Mouse (Mus musculus) midbrain, embryonic 10.5 days (tissue): Measurements from ENCODE around the gene Rad50. TPM values are rescaled to one million over a fixed set of nuclear protein-coding genes. Genes with fewer than 3 reads are reported as not detected.

Source experiments
- DNase-seq: peaks from one replicate; pipeline ENCODE4 v3.0.0-alpha.2; 2017; ENCODE audit warnings: low spot score
- H3K27ac ChIP-seq: fragments of 300-500 bp; sonication (generic); replicated peaks from 2 replicates; pipeline ENCODE4 v1.5.1; 2016; ENCODE audit warnings: mild to moderate bottlenecking
- H3K27me3 ChIP-seq: fragments of 300-500 bp; sonication (generic); 2 replicates; pipeline ENCODE4 v1.6.1; 2016; ENCODE audit warnings: low read depth, mild to moderate bottlenecking; ENCODE audit not compliant: poor library complexity, severe bottlenecking
- H3K36me3 ChIP-seq: fragments of 300-500 bp; sonication (generic); 2 replicates; pipeline ENCODE4 v1.6.1; 2016; ENCODE audit warnings: mild to moderate bottlenecking, moderate library complexity
- H3K4me1 ChIP-seq: fragments of 300-500 bp; sonication (generic); 2 replicates; pipeline ENCODE4 v1.6.1; 2016
- H3K4me3 ChIP-seq: fragments of 300-500 bp; sonication (generic); 2 replicates; pipeline ENCODE4 v1.5.1; 2016; ENCODE audit warnings: mild to moderate bottlenecking, moderate library complexity
- H3K9me3 ChIP-seq: fragments of 300-500 bp; sonication (generic); replicated peaks from 2 replicates; pipeline ENCODE4 v1.6.1; 2016; ENCODE audit warnings: mild to moderate bottlenecking
- WGBS: fragments of 180-500 bp; shearing (Covaris S2); methylation state at CpG from one replicate; pipeline ENCODE4 v1.1.7; 2016; 5-methylcytosine and 5-hydroxymethylcytosine counted together
- polyA plus RNA-seq: library from polyadenylated mRNA; unstranded; fragments of >200 nt; fragmentation: Nextera tagmentation; extraction: Ambion mirVana; gene quantifications from 2 replicates; pipeline ENCODE4 v1.2.1, GENCODE M21; 2016

Gene Rad50
- polyA plus RNA-seq, 1 experiment from 2014 or later: 21.2 TPM

DNA sequence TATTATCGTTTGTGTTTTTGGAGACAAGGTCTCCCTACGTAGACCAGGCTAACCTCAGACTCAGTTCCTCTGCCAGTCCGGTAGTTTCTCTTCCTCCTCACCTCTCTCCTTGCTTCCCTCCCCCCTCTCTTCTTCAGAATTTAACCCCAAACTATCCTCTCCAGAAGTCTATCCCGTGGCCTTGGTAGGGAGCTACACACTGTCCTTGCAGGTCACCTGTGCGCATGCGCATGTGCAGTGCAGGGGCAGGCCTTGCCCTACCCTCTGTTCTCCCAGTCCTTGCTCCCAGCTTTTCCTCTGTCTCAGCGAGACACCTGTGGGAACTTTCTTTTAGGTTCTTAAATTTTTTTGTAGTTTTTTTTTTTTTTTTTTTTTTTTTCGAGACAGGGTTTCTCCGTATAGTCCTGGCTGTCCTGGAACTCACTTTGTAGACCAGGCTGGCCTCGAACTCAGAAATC, 69.3 kb downstream of the Rad50 start:
- WGBS: 81% methylated on average over 10 of the region's 10 CpGs
- H3K9me3 ChIP-seq: no peaks in the 10 kb centered on the region
- H3K4me3 ChIP-seq: no peak overlapping the region
- peaks cover 14% of the 10 kb centered on the region for H3K4me1 ChIP-seq
- no peaks in the 10 kb centered on the region for H3K36me3 ChIP-seq
- DNase-seq: no peak
- H3K27me3 ChIP-seq: peaks cover 51% of the 10 kb centered on the region
- no peak overlapping the region for H3K27ac ChIP-seq

DNA sequence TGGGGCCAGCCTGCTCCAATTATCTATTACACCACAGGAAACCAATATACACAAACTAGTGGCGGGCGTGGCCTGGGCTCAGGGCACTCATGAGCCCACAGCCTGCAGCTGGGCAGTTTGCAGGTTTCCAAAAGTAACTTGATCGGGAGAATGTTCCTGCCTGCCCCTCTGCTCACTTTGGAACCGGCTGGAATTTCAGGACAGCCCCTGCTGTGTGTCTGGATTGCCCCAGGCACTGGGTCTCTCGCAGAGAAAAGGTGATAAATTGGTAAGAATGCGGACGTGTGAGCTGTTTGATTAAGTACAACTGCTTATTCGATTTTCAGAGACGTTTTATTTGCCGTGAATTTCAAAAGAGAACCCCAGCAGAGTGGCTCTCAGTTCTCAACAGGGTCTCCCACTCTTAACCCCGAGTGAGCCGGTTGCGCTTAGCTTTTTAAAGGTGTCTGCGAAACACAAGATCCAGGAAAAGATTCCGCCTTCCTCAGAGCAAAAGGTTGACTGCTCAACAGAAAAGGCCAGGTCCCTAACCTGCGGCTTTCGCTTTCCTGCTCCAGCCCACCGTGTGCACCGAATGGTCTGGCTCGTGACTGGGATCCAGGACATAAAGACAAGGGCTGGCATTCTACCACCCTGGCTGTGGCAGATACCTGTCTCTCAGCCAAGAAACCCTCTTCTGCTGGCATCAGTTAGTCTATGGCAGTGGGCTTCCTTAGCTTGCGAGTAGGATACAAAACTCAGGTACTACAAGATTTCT, 69.9 kb downstream of the Rad50 start:
- WGBS: 27% methylated on average over 21 of the region's 21 CpGs
- Histone ChIP-seq H3K27ac (no peak overlapping the region), H3K27me3 (peaks cover 51% of the 10 kb centered on the region), H3K4me1 (peaks cover 14% of the 10 kb centered on the region), H3K9me3 (no peaks in the 10 kb centered on the region), H3K36me3 (no peaks in the 10 kb centered on the region), H3K4me3 (no peak overlapping the region)
- peak; percentile 20 for DNase-seq

DNA sequence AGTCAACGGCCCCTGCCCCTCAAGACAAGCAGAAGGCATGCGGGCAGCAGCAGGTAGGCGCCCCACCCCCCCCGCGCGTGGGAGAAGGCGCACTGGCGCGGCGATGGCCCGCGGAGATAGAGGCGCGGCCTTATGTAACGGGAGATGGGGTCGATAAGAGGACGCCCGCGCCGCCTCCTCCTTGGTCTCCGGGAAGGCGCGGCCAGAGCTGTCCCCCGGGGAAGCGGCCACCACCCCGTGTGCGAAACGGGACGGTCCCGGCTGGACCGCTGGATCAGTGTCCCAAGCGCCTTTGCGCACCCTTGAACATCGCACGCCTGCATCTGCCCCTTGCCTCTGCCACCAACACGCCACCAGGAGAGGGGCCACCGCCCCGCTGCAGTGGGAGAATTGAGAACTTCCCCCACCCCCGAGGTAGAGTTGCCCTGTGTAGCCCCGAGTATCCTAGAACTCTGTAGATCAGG, 70.9 kb downstream of the Rad50 start:
- Histone ChIP-seq H3K9me3 (no peaks in the 10 kb centered on the region), H3K27me3 (peaks cover 51% of the 10 kb centered on the region), H3K27ac (peak overlapping the region; percentile 46; the same call in 1 of the 2 replicates), H3K36me3 (no peaks in the 10 kb centered on the region), H3K4me3 (peak overlapping the region; percentile 57), H3K4me1 (peaks cover 14% of the 10 kb centered on the region)
- 2% methylated on average over 40 of the region's 40 CpGs for WGBS
- DNase-seq: peak; percentile 30

DNA sequence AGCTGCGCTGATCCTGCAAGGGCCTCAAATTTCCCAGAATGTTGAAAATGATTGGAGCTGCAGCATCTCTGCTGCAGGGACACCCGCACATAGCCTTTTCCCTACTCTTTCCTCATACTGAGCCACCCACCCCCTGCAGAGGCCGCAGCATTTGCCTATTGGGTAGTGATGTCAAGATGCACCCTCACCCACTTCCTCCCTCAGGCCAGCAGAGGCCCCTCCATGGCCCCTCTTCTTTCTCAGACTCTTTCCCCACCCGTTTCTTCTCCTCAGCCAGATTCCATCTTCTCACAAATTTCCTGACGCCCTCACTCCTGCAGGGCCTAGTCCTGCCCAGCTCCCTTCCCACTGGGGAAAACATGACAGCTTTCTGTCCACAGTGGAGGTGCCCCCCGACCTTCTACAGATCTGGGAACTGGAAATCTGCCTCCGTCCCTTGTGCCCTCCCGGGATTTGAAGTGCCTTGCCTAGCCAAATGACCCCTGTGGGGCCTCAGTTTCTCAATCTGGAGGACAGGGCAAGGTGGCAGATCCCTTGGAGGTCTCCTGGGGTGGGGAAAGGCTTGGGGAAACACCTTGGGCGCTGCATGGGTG, 71.4 kb downstream of the Rad50 start:
- peak overlapping the region; percentile 46; the same call in 1 of the 2 replicates for H3K27ac ChIP-seq
- WGBS: 37% methylated on average over 9 of the region's 9 CpGs
- peaks cover 14% of the 10 kb centered on the region for H3K4me1 ChIP-seq
- peaks cover 51% of the 10 kb centered on the region for H3K27me3 ChIP-seq
- no peaks in the 10 kb centered on the region for H3K9me3 ChIP-seq
- H3K36me3 ChIP-seq: no peaks in the 10 kb centered on the region
- DNase-seq: no peak
- H3K4me3 ChIP-seq: peak overlapping the region; percentile 57

DNA sequence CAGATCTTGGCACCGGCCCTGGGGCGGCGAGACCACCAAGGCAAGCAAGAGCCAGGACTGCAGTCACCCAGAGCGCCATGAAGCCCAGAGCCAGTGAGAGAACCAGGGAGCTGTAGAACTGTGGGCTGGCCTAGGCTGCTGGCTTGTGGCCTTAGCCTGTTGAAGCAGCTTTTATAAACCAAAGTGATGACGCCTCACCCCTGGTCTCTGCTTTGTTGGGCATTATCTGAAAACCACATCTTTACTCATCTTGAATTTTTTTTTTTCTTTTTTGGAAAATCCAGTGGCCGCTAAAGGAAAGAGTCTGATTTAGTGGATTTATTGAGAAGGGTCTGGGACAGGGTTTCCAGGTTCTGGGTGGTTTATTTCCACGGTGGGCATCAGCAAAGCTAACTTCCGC, 72.6 kb downstream of the Rad50 start, which contains the start of gene Il13:
Gene Il13 (minus strand): TSS at position 147 of the 400 bp plus-strand sequence.
- no peak within 1 kb of the TSS for H3K4me3 ChIP-seq
- WGBS: 93% methylated on average over 8 of the region's 8 CpGs
- no peaks in the 10 kb centered on the region for H3K36me3 ChIP-seq
- peaks cover 51% of the 10 kb centered on the region for H3K27me3 ChIP-seq
- no peaks in the 10 kb centered on the region for H3K9me3 ChIP-seq
- peaks cover 14% of the 10 kb centered on the region for H3K4me1 ChIP-seq
- no peak for DNase-seq
- no peak within 1 kb of the TSS for H3K27ac ChIP-seq

DNA sequence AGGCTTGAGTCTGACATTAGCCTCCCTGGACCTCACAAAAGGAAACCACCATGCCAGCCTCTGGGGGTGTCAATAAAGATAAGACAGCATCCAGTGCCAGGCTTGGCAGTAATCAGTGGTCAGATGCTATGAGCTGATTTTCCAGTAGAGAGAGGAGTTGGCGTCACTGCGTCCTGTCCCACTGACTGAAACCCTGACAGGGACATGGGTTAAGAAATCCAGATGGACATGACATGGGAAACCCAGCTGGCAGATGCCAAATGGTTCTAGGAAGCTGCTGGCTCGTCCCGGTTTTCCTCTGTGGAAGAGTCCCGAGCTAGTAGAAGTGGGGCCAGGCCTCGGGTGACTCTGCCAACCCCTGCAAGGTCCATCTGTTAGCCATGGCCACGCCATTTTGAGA, 73.5 kb downstream of the Rad50 start:
- peaks cover 14% of the 10 kb centered on the region for H3K4me1 ChIP-seq
- H3K27me3 ChIP-seq: peaks cover 51% of the 10 kb centered on the region
- 93% methylated on average over 7 of the region's 7 CpGs for WGBS
- no peak overlapping the region for H3K4me3 ChIP-seq
- H3K36me3 ChIP-seq: no peaks in the 10 kb centered on the region
- H3K9me3 ChIP-seq: no peaks in the 10 kb centered on the region
- no peak overlapping the region for H3K27ac ChIP-seq
- no peak for DNase-seq

DNA sequence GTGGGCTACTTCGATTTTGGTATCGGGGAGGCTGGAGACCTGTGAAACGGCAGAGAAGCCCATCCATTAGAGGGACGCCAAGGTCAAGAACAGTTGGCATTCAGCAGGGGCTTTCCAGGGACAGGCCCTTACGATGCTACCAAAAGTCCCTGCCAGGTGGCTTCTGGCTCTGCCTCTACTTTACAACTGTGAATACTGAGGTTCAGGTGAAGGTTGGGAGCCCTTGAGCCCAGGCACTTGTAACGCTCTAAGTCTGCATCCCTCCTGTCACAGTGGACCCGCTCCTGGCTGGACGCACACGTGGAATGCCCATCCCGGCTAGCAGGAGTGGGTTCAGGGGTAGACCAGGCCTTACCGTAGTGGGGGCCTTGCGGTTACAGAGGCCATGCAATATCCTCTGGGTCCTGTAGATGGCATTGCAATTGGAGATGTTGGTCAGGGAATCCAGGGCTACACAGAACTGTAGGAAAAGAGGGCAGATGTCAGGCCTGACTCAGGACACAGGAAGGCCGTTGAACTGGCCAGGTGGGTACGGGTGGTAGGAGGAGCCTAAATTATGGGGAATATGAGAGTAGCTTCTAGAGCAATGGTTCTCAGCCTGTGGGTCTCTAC, 74.9 kb downstream of the Rad50 start:
- Histone ChIP-seq H3K27me3 (peaks cover 44% of the 10 kb centered on the region), H3K4me1 (peaks cover 17% of the 10 kb centered on the region), H3K27ac (no peak overlapping the region), H3K4me3 (no peak overlapping the region), H3K9me3 (no peaks in the 10 kb centered on the region), H3K36me3 (no peaks in the 10 kb centered on the region)
- WGBS: 73% methylated on average over 14 of the region's 14 CpGs
- peak; percentile 21 for DNase-seq

DNA sequence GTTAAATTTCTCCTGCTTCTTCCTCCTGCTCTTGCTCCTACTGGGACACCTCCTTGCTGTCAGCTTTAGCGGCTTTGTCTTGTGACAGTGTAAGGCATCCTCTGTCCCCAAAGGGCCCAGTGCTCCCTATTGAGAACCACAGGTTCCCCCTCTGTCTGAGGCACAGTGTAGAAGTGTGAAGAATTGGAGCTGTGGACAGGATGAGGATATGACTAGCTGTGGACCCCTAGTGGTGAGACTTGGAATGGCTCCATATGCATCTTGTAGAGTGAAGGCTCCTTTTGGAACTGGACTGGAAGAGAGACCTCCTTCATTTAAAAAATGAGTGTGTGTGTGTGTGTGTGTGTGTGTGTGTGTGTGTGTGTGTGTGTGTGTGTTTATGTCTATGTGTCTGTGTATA, 79.3 kb downstream of the Rad50 start:
- no peak overlapping the region for H3K4me3 ChIP-seq
- peak; percentile 76 for DNase-seq
- H3K27ac ChIP-seq: no peak overlapping the region
- no peaks in the 10 kb centered on the region for H3K36me3 ChIP-seq
- H3K9me3 ChIP-seq: no peaks in the 10 kb centered on the region
- H3K4me1 ChIP-seq: peaks cover 10% of the 10 kb centered on the region
- no peaks in the 10 kb centered on the region for H3K27me3 ChIP-seq
- 12% methylated on average over 1 of the region's 1 CpGs for WGBS

DNA sequence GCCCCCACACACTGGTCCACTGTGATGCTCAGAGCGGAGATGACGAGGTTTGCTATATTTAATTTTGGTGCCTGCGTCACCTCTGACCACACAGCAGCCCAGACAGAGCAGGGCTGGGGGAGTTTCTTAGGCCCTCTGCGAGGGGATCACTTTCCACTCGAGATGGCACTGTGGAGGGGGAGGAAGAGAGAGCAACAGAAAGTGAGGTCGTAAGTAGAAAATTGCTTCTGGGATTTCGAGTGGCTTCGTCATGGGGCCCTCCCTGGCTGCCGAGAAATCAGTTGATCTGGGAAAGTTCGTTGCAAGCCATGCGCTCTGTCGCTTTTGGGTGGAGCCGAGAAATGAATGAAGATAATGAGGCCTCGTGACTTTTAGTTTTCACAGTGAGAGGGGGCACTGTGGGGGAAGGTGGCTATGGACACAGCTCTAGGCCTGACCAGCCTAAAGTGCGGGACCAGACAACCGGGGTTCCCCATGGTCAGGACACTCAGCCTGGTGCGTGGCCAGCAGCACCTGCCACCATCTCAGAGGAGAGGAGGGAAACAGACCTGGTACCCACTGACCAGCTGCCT, 80.2 kb downstream of the Rad50 start:
- DNase-seq: no peak
- WGBS: 74% methylated on average over 17 of the region's 17 CpGs
- no peak overlapping the region for H3K27ac ChIP-seq

DNA sequence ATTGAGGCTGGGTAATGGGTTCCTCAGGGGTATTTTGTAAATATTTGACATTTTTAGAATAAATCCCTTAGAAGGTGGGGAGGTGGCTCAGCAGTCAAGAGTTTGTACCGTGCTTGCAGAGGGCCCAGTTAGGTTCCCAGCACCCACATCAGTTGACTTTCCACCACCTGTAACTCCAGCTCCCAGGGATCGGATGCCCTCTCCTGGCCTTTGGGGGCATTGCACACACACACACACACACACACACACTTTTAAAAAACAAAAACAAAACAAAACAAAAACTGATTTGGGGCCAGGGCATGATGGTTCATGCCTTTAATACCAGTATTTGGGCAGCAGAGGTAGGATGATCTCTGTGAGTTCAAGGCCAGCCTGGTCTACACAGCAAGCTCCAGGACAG, 83.0 kb downstream of the Rad50 start:
- DNase-seq: no peak
- Histone ChIP-seq H3K36me3 (no peaks in the 10 kb centered on the region), H3K9me3 (no peaks in the 10 kb centered on the region), H3K27me3 (no peaks in the 10 kb centered on the region), H3K4me1 (peaks cover 10% of the 10 kb centered on the region), H3K4me3 (no peak overlapping the region), H3K27ac (no peak overlapping the region)
- WGBS: 91% methylated on average over 2 of the region's 2 CpGs

More for the DNA sequence above, 80.2 kb downstream of the Rad50 start:
- Histone ChIP-seq H3K9me3 (no peaks in the 10 kb centered on the region), H3K4me3 (no peak overlapping the region), H3K27me3 (no peaks in the 10 kb centered on the region), H3K4me1 (peaks cover 10% of the 10 kb centered on the region), H3K36me3 (no peaks in the 10 kb centered on the region)

DNA sequence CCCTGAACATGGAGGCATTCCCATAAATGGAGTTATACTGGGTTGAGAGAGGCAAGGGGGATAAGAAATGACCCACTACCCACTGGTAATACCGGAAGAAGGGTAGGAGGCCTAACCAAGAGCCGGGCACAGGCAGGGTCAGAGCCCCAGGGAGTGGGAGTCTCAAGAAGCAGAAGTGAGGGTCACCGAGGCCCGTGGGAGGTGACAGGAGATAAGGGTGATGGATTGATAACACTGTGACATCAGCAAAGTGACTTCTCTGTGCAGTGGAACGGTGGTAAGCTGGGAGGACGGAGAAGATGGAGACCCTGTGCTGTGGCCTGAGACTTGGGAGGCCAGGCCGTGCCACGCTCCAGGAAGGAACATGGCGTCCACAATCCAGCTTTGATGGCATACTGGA, 83.5 kb downstream of the Rad50 start:
- no peaks in the 10 kb centered on the region for H3K9me3 ChIP-seq
- peaks cover 10% of the 10 kb centered on the region for H3K4me1 ChIP-seq
- H3K27ac ChIP-seq: no peak overlapping the region
- no peak overlapping the region for H3K4me3 ChIP-seq
- no peaks in the 10 kb centered on the region for H3K36me3 ChIP-seq
- 97% methylated on average over 9 of the region's 9 CpGs for WGBS
- no peak for DNase-seq
- no peaks in the 10 kb centered on the region for H3K27me3 ChIP-seq

DNA sequence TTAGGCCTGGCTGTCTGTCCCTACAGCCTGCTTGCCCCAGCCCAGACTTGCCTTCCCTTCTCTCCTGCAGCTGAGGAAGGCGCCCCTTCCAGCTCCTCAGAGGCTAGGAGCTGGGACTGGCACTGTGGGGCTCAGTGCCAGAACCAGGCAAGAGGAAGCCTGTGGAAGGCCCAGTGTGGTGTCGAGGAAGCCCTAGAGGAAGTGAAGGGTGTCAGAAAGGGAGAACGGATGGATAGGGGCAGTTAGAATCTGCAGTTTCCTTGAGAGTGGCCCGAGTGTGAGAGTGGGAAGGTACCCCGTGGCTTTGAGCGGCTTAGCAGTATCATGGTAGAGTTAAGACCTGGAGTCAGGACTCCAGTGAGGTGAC, 84.7 kb downstream of the Rad50 start:
- 77% methylated on average over 6 of the region's 6 CpGs for WGBS
- H3K27me3 ChIP-seq: no peaks in the 10 kb centered on the region
- DNase-seq: no peak
- H3K9me3 ChIP-seq: no peaks in the 10 kb centered on the region
- peaks cover 9% of the 10 kb centered on the region for H3K4me1 ChIP-seq
- H3K36me3 ChIP-seq: no peaks in the 10 kb centered on the region
- H3K4me3 ChIP-seq: no peak overlapping the region
- H3K27ac ChIP-seq: no peak overlapping the region
